8 mouse cellular contexts compared by ENCODE assay signal in genomic region chr7:132723906-132724305, GRCm38 (mm10).
DNase-seq lines count a peak whose midpoint lies in the region; ATAC-seq and TF ChIP-seq lines count a peak whose summit lies in the region.

No protein-coding gene starts in this region.

- no peak for TF ChIP-seq CTCF in forebrain, postnatal 0 days (IDR thresholded peaks at IDR 0.05; ENCODE audit: low read depth)

- no peaks in the 10 kb centered on the region for H3K9me3 ChIP-seq in forebrain, embryonic 10.5 days
- no peaks in the 10 kb centered on the region for H3K9me3 ChIP-seq in forebrain, embryonic 12.5 days
- H3K9me3 ChIP-seq in forebrain, postnatal 0 days (ENCODE audit: low read length): no peaks in the 10 kb centered on the region

- peaks cover 16% of the 10 kb centered on the region for H3K27me3 ChIP-seq in forebrain, embryonic 10.5 days (ENCODE audit: poor library complexity, severe bottlenecking)
- H3K27me3 ChIP-seq in forebrain, embryonic 12.5 days: no peaks in the 10 kb centered on the region
- H3K27me3 ChIP-seq in forebrain, postnatal 0 days (ENCODE audit: insufficient read depth, low read length): no peaks in the 10 kb centered on the region

- no peak overlapping the region for H3K9ac ChIP-seq in forebrain, embryonic 12.5 days
- H3K9ac ChIP-seq in forebrain, postnatal 0 days: no peak overlapping the region

- H3K4me1 ChIP-seq in forebrain, embryonic 10.5 days: peaks cover 76% of the 10 kb centered on the region
- peaks cover 48% of the 10 kb centered on the region for H3K4me1 ChIP-seq in forebrain, embryonic 12.5 days
- H3K4me1 ChIP-seq in forebrain, postnatal 0 days (ENCODE audit: insufficient read depth): no peaks in the 10 kb centered on the region

- peaks cover 37% of the 10 kb centered on the region for H3K36me3 ChIP-seq in forebrain, embryonic 10.5 days (replicated peaks)
- no peaks in the 10 kb centered on the region for H3K36me3 ChIP-seq in forebrain, embryonic 12.5 days (replicated peaks)
- H3K36me3 ChIP-seq in forebrain, postnatal 0 days (ENCODE audit: insufficient read depth): no peaks in the 10 kb centered on the region

- no peak overlapping the region for H3K4me2 ChIP-seq in forebrain, embryonic 12.5 days
- H3K4me2 ChIP-seq in forebrain, postnatal 0 days (ENCODE audit: low read depth): no peak overlapping the region

- no peak overlapping the region for H3K4me3 ChIP-seq in forebrain, embryonic 10.5 days
- no peak overlapping the region for H3K4me3 ChIP-seq in forebrain, embryonic 12.5 days (replicated peaks)
- H3K4me3 ChIP-seq in forebrain, postnatal 0 days (ENCODE audit: low read depth, low read length): no peak overlapping the region

- ATAC-seq in forebrain, embryonic 12.5 days (ENCODE audit: low FRiP score): no peak
- peak; percentile 66 for ATAC-seq in forebrain, postnatal 0 days

- 0 out of 2 replicates have a peak overlapping the region, but pooled peaks have one; percentile 65 for H3K27ac ChIP-seq in forebrain, embryonic 10.5 days
- no peak overlapping the region for H3K27ac ChIP-seq in forebrain, embryonic 12.5 days
- no peak overlapping the region for H3K27ac ChIP-seq in forebrain, postnatal 0 days (ENCODE audit: low read depth, low read length)

- WGBS in forebrain, embryonic 10.5 days: 94% methylated on average over 11 of the region's 11 CpGs
- 94% methylated on average over 11 of the region's 11 CpGs for WGBS in forebrain, embryonic 12.5 days
- WGBS in forebrain, postnatal 0 days: 61% methylated on average over 11 of the region's 11 CpGs

- DNase-seq in forebrain, embryonic 10.5 days (ENCODE audit: extremely low spot score, low spot score): no peak
- DNase-seq in 416B (ENCODE audit: low read depth): peak; percentile 70
- peak; percentile 99 for DNase-seq in brain, adult 2 months (ENCODE audit: low read depth, low spot score)
- DNase-seq in forebrain, postnatal 0 days: peak; percentile 58
- DNase-seq in induced T-regulatory cell, adult 2 months (ENCODE audit: low read depth): peak; percentile 59
- peak; percentile 88 to 90 for DNase-seq in lung, adult 18-20 months
- DNase-seq in embryo, embryonic 11 days: no peak

Comparison
In these comparisons a context has a peak if more than half of its experiments do, and no peak if none do; other contexts are left out.
1. DNase-seq: peak in 416B (single experiment), brain, adult 2 months (single experiment), forebrain, postnatal 0 days (single experiment), induced T-regulatory cell, adult 2 months (single experiment) and lung, adult 18-20 months (2 of 2); none in forebrain, embryonic 10.5 days (single experiment) and embryo, embryonic 11 days (single experiment).